Mouse (Mus musculus) neutrophil, adult 5-6 weeks (primary cell): Measurements from ENCODE around the gene Pld6. TPM values are rescaled to one million over a fixed set of nuclear protein-coding genes. Genes with fewer than 3 reads are reported as not detected.

Experiments
- ATAC-seq: fragments of 151-379, 151-347 bp; 2 replicates; pipeline ENCODE4 v1.8.0; 2017; ENCODE audit warnings: mild to moderate bottlenecking, moderate TSS enrichment; ENCODE audit not compliant: insufficient number of reproducible peaks, poor library complexity, low FRiP score, severe bottlenecking; ENCODE audit errors: extremely low read depth
- total RNA-seq: library from RNA; stranded (forward); fragments of 200-1000 nt; gene quantifications from 2 replicates; pipeline ENCODE4 v1.2.3, GENCODE M21; 2017

Pld6 gene
- 0.23 TPM in 1 of 2 replicates, not detected in the other for total RNA-seq

DNA sequence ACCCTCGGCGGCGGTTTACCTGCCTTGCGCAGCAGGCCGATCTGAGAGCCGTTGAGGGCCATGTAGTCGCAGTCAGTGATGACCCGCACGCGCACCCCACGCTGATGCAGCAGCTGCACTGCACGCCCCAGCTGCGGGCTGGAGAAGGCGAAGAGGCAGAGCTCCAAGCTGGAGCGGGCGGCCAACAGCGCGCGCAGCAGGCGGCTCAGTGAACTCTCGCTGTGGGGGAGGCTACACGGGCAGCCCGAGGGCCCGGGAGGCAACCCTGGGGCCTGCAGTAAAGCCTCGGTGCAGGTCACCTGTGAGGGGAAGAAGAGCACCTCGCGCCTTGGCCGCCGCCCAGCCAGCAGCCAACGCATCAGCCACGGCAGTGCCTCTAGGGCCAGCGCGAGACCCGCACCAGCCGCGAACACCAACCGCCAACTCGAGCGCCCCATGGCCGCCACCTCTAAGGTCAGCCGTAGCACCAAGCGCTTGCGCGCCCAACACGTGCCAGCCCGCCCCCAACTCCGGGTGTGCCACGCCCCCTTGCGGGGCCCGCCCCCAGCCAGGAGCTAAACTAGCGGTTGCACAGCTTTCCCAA is at the start of gene Pld6:
Gene Pld6, minus strand, starts transcription at position 447 of the 583 bp plus-strand sequence.
- ATAC-seq, result 0 out of 2 replicates have a peak, but pooled peaks have one; percentile 16

DNA sequence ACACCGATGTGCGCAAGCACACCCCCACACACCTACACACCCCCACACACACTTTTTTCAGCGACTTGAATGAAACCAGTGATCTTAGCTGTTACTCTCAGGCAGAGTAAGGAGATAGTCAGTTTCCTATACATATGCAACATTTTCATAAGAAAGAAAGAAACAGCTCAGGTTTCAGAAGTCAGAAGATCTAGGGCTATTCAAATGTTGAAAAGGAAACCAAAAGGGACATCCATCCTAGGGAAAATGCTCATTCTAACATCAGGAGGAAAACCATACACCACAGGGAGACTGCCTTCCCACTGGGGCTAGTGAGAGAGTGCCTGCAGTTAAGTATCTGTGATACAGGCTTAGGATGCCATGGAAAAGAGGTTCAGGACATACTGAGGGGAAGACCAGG is 34.2 kb upstream of the Pld6 start:
- ATAC-seq, result no peak

GRCm38 (mm10) chr11:59817916-59818315 is 30.5 kb upstream of the Pld6 start:
- no peak for ATAC-seq

- no peak for ATAC-seq
These were observed 28.1 kb upstream of the Pld6 start for GRCm38 (mm10) chr11:59815482-59816065.

- ATAC-seq, result no peak
These were observed 27.5 kb upstream of the Pld6 start for GRCm38 (mm10) chr11:59814936-59815335.

- ATAC-seq, result no peak
These were observed 26.9 kb upstream of the Pld6 start for GRCm38 (mm10) chr11:59814311-59814710.

DNA sequence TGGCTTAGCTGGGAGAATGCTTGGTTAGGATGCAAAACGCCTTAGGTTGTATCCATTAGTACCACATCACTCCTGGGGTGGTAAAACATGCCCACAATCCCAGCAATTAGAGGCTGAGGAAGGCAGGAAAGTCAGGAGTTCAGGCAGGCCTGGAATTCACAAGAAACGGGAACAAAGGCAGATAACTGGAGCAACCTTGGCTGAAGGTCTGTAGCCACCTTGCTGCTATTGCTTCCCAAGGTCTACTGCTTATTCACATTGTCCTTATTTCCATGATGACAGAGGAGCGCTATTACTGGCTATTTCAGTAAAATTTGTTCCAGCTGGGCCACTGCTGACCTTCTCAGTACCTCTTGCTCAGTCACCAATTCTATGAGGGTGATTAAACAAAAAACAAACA is 25.8 kb upstream of the Pld6 start:
- no peak for ATAC-seq

DNA sequence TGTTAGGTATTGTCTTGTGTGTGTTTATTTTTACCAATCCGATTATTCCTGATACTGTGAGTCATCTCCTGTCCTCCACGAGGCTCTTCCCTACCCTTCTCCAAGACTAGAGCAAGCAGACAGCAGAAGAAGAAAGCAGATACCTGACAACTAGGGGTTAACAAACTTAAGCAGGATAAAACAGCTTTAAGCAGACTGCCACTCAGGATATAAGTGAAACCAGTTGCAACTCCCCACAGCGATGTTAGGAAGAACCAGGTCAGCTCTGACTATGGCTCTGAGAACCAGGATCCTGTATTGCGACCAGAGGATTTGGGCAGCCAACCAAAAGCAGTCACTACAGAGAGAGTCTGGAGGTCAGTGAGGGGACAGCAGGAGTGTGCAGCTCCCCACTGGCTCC is 23.8 kb upstream of the Pld6 start:
- no peak for ATAC-seq

- ATAC-seq, result no peak
These were observed 23.2 kb upstream of the Pld6 start for GRCm38 (mm10) chr11:59810480-59811158.

- peak; percentile 82 for ATAC-seq
These were observed 22.4 kb upstream of the Pld6 start, which contains the start of gene Flcn for GRCm38 (mm10) chr11:59809670-59810474. Gene Flcn (minus strand): TSS chr11:59810016.

DNA sequence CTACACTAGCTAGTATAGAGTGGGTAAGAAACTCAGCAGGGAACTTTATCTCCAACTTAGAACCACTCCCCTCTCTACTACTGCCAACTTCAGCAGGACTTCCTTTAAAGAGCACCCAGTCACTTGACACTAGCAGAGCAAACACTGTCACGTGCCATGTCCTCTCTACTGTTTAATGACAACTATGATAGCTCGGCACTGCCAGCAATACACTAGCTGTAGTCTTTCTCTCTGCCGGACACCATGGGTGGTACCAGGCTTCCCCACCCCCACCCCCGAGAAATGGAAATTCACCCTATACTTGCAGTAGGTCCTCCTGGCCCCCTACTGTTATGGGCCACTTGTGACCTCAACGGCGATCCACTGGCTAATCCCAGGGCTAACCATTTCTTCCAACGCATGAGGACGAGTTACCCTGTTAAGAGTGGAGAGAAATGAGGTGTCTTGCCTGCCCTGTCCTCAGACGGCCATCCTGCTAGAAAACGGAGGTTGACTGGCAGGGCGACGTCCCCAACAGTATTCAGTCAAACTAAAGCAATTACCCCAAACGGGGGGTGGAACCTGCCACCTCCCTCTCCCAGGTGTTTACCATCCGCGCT is 21.7 kb upstream of the Pld6 start:
- peak; percentile 45 for ATAC-seq

GRCm38 (mm10) chr11:59808170-59808960 is 20.9 kb upstream of the Pld6 start:
- ATAC-seq, result no peak

- no peak for ATAC-seq
These were observed 18.2 kb upstream of the Pld6 start for GRCm38 (mm10) chr11:59805656-59806055.

GRCm38 (mm10) chr11:59805256-59805655 is 17.8 kb upstream of the Pld6 start:
- ATAC-seq, result no peak

GRCm38 (mm10) chr11:59804409-59805110 is 17.1 kb upstream of the Pld6 start:
- ATAC-seq, result no peak

- ATAC-seq, result no peak
These were observed 16.1 kb upstream of the Pld6 start for GRCm38 (mm10) chr11:59803516-59803915.

DNA sequence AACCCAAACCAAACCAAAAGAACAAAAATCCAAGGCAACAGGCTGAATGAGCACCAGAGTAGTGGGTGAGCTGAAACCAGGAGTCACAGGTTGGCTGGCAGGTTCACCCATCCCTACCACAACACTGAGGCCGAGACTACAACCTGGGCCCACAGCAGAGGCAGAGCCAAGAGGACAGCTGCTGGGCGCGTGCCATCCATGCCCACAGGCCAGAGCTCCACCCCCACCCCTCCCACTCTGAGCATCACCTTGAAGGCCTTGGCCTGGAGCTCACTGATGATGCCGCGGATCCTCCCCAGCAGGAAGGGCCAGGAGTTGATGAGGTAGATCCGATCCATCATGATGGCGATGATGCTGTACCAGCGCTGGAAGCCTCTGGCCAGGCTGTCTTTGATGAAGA is 14.4 kb upstream of the Pld6 start:
- ATAC-seq, result no peak

DNA sequence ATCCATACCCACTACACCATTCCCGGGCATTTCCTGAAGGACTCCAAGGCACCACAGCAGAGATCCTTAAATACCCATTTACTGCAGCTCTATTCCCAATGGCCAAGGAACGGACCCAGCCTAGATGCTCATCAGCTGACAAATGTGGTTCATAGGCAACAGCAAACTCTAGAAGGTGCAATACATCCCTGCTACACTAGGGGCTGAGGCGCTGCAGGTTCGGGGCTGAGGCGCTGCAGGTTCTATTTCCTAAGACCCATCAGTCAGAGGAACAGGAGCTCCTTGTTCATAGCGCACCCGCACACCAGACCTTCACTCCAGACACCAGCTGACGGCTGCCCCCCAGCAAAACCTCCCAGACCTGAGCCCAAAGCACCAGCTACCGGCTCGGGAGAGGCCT is 13.0 kb upstream of the Pld6 start:
- no peak for ATAC-seq
